Mouse (Mus musculus) liver, embryonic 11.5 days (tissue): Measurements from ENCODE around the gene Ttc1. TPM values are rescaled to one million over a fixed set of nuclear protein-coding genes. Genes with fewer than 3 reads are reported as not detected.
A peak's percentile ranks its signal among the peaks of the same experiment; 100 is the strongest.

ENCODE experiments used
- ATAC-seq: fragments of 200-750 bp; cut with Nextera tagmentation; replicated peaks from 2 replicates; pipeline ENCODE4 v1.8.0; 2017; ENCODE audit warnings: moderate number of reproducible peaks, mild to moderate bottlenecking, moderate TSS enrichment, moderate library complexity; ENCODE audit not compliant: low FRiP score
- DNase-seq: peaks from one replicate; pipeline ENCODE4 v3.0.0-alpha.2; 2017; ENCODE audit warnings: low spot score
- H3K27ac ChIP-seq: fragments of 300-500 bp; sonication (generic); 2 replicates; pipeline ENCODE4 v1.5.1; 2014; ENCODE audit warnings: mild to moderate bottlenecking, low read depth, low read length, control low read depth
- H3K27me3 ChIP-seq: fragments of 300-500 bp; sonication (generic); replicated peaks from 2 replicates; pipeline ENCODE4 v1.6.1; 2014; ENCODE audit warnings: low read length, mixed read lengths; ENCODE audit not compliant: control insufficient read depth, insufficient read depth
- H3K36me3 ChIP-seq: fragments of 300-500 bp; sonication (generic); 2 replicates; pipeline ENCODE4 v1.6.1; 2014; ENCODE audit warnings: mild to moderate bottlenecking, low read length, moderate library complexity, mixed read lengths; ENCODE audit not compliant: control insufficient read depth, insufficient read depth
- H3K4me1 ChIP-seq: fragments of 300-500 bp; sonication (generic); replicated peaks from 2 replicates; pipeline ENCODE4 v1.6.1; 2014; ENCODE audit warnings: low read length, mixed read lengths; ENCODE audit not compliant: control insufficient read depth, insufficient read depth
- H3K4me2 ChIP-seq: fragments of 300-500 bp; sonication (generic); 2 replicates; pipeline ENCODE4 v1.6.1; 2014; ENCODE audit warnings: mild to moderate bottlenecking, control low read depth, moderate library complexity
- H3K4me3 ChIP-seq: fragments of 300-500 bp; sonication (generic); 2 replicates; pipeline ENCODE4 v1.5.1; 2014; ENCODE audit warnings: low read depth, low read length, control low read depth
- H3K9ac ChIP-seq: fragments of 300-500 bp; sonication (generic); 2 replicates; pipeline ENCODE4 v1.6.1; 2014; ENCODE audit warnings: low read depth, low read length, control low read depth
- H3K9me3 ChIP-seq: fragments of 300-500 bp; sonication (generic); 2 replicates; pipeline ENCODE4 v1.6.1; 2016; ENCODE audit warnings: low read length, inconsistent platforms, mixed read lengths; ENCODE audit not compliant: control insufficient read depth
- WGBS: fragments of 180-500 bp; shearing (Covaris S2); extraction: QIAGEN DNeasy Blood & Tissue Kit; methylation state at CpG from one replicate; pipeline ENCODE4 v1.1.7; 2014; 5-methylcytosine and 5-hydroxymethylcytosine counted together
- polyA plus RNA-seq: library from polyadenylated mRNA; unstranded; fragments of >200 nt; fragmentation: Nextera tagmentation; extraction: Ambion mirVana; gene quantifications from 2 replicates; pipeline ENCODE4 v1.2.1, GENCODE M21; 2014

Gene Ttc1
- polyA plus RNA-seq, 1 experiment from 2014 or later = 75.4 TPM

DNA sequence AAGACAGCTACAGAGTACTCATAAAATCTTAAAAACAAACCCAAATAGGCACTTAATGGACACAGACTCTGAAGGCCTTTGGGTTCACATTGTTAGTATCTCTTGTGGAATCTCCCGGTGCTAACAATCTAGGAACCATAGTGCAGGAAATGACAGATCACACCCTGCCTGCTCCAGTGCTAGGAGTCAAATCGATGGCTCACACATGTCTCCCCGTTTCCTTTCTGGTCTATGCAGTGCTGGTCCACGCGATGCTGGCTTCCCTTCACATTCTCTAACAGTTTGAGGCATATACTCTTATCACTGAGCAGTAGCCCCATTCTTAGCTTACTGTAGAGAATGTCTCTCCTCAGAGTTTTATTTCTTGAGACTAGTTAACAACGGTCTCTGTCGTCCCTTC, 20.0 kb downstream of the Ttc1 start:
- Histone ChIP-seq H3K36me3 (peaks cover 11% of the 10 kb centered on the region), H3K4me3 (no peak overlapping the region), H3K9ac (no peak overlapping the region), H3K4me1 (peaks cover 3% of the 10 kb centered on the region; the same call in 1 of the 2 replicates), H3K9me3 (no peaks in the 10 kb centered on the region), H3K4me2 (no peak overlapping the region), H3K27me3 (no peaks in the 10 kb centered on the region), H3K27ac (no peak overlapping the region)
- ATAC-seq (peak; percentile 78), DNase-seq (no peak)
- 36% methylated on average over 7 of the region's 7 CpGs for WGBS

DNA sequence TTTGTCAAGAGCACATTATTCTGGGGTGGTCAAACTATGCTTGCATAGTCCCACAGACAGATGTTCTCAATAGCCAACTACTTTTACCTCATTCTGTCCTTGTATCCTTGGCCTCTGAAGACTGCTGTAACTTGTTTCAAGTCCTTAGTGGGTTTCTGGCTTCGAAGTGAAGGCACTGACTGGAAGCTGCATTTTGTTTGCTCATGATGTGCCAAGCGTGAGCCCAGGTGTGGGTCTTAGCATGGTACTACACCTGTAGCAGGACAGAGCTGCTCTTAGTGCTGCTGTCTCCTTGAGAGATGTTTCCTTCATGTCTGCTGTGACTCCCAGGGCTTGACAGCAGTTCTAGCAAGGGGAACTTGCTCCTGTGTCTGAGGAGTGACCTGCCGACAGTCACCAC, 24.4 kb downstream of the Ttc1 start:
- H3K9ac ChIP-seq = no peak overlapping the region
- no peak overlapping the region for H3K27ac ChIP-seq
- no peak for ATAC-seq
- WGBS = 90% methylated on average over 3 of the region's 3 CpGs
- peaks cover 11% of the 10 kb centered on the region for H3K36me3 ChIP-seq
- H3K4me1 ChIP-seq = peaks cover under 1% of the 10 kb centered on the region; the same call in 1 of the 2 replicates
- H3K4me2 ChIP-seq = no peak overlapping the region
- DNase-seq = no peak
- H3K27me3 ChIP-seq = no peaks in the 10 kb centered on the region
- H3K9me3 ChIP-seq = no peaks in the 10 kb centered on the region
- H3K4me3 ChIP-seq = no peak overlapping the region

DNA sequence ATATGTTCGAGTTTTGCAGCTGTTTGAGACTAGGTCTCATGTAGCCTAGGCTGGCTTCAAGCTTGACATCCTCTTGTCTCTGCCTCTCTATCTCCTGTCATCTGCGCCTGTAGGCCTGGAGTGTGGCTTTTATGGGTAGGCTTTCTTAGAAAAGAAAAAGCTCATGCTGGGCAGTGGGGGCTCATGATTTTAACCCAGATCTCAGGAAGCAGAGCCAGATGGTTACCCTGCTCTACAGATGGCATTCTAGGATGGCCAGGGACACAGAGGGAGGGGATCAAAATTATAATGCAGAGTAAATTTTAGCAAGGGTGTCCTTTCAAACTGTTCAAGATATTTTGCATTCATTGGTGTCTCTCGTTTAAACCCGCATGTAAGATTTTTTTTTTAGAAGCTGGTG, 35.6 kb downstream of the Ttc1 start:
- H3K4me2 ChIP-seq = no peak overlapping the region
- WGBS = 89% methylated on average over 4 of the region's 4 CpGs
- H3K36me3 ChIP-seq = peaks cover 1% of the 10 kb centered on the region; the same call in 1 of the 2 replicates

DNA sequence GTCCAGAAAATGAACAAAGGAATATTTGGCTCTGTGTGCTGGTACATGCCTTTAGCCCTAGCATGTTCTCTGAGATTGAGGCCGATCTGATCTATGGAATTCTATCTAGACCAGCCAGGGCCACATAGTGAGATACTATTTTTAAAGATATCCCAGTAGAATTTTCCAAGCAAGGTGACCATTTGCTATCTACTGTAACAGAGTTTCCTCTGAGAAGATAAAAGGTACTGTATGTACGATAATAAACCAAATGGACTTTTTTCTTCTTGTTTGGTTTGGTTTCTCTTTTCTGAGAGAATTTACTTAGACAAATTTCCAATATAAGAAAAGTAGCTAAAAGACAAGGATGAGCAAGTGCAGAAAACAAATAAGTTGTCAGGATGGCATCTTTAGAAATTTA, 39.4 kb downstream of the Ttc1 start:
- Histone ChIP-seq H3K9ac (no peak overlapping the region), H3K4me1 (no peaks in the 10 kb centered on the region), H3K27me3 (no peaks in the 10 kb centered on the region), H3K4me2 (no peak overlapping the region), H3K27ac (no peak overlapping the region), H3K36me3 (peaks cover 16% of the 10 kb centered on the region; the same call in 1 of the 2 replicates), H3K4me3 (no peak overlapping the region), H3K9me3 (no peaks in the 10 kb centered on the region)
- DNase-seq (no peak), ATAC-seq (no peak)
- WGBS = 74% methylated on average over 2 of the region's 2 CpGs

More for the DNA sequence above, 35.6 kb downstream of the Ttc1 start:
- no peak for DNase-seq
- ATAC-seq = no peak
- no peak overlapping the region for H3K9ac ChIP-seq
- H3K4me3 ChIP-seq = no peak overlapping the region
- H3K27me3 ChIP-seq = no peaks in the 10 kb centered on the region
- H3K4me1 ChIP-seq = no peaks in the 10 kb centered on the region
- H3K9me3 ChIP-seq = no peaks in the 10 kb centered on the region
- no peak overlapping the region for H3K27ac ChIP-seq

DNA sequence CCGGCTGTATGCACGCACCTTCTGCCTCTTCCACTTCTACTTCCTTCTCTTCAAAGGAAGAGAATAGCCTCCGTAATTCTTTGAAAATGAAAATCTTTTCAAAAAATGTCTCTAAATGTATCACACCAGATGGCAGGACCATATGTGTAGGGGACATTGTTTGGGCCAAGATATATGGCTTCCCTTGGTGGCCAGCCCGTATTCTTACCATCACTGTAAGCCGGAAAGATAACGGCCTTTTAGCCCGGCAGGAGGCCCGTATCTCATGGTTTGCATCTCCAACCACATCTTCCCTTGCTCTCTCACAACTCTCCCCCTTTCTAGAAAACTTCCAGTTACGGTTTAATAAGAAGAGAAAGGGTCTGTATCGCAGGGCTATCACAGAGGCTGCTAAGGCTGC, 42.1 kb downstream of the Ttc1 start:
- H3K27me3 ChIP-seq = no peaks in the 10 kb centered on the region
- ATAC-seq (no peak), DNase-seq (no peak)
- no peak overlapping the region for H3K9ac ChIP-seq
- no peak overlapping the region for H3K4me2 ChIP-seq
- H3K27ac ChIP-seq = no peak overlapping the region
- no peaks in the 10 kb centered on the region for H3K9me3 ChIP-seq
- no peak overlapping the region for H3K4me3 ChIP-seq
- H3K36me3 ChIP-seq = peaks cover 18% of the 10 kb centered on the region; the same call in 1 of the 2 replicates
- WGBS = 82% methylated on average over 10 of the region's 10 CpGs
- no peaks in the 10 kb centered on the region for H3K4me1 ChIP-seq

DNA sequence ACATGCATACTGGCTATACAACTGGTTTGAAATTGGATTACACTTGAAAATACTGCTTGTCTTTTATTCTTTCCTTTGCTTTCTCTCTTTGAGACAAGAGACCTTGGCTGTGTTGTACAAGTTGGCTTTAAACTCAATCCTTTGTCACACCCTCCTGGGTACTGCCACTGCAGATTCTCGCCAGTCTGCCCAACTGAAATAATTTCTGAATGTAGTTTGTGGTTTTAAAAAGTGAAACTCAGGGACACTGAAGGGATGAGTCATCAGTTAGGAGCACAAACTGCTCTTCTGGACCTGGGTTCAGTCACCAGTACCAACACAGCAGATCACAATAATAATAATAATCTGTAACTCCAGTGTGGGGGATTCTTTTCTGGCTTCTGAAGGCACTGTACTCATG, 44.3 kb downstream of the Ttc1 start:
- Histone ChIP-seq H3K4me3 (no peak overlapping the region), H3K9ac (no peak overlapping the region), H3K9me3 (no peaks in the 10 kb centered on the region), H3K27ac (no peak overlapping the region), H3K36me3 (peaks cover 24% of the 10 kb centered on the region; the same call in 1 of the 2 replicates), H3K4me1 (no peaks in the 10 kb centered on the region), H3K27me3 (no peaks in the 10 kb centered on the region), H3K4me2 (no peak overlapping the region)
- DNase-seq (no peak), ATAC-seq (no peak)
- 80% methylated on average over 1 of the region's 1 CpGs for WGBS

DNA sequence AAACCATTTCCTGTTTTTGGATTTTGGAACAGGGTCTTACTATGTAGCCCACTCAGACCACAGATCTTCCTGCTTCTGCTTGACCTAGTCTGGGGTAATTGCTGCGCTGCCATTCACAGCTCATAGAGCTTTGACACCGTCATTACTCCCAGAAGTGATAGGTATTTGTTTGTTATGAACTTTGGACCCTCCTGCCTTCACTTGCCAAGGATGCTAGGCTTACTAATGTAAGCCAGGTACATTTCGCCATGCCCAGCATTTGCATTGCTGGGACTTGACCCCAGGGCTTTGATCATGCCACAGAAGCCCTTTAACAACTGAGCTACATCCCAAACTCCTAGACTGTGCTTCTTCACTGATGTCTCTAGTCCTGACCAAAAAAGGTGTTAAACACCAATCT, 47.5 kb downstream of the Ttc1 start:
- peaks cover 27% of the 10 kb centered on the region; the same call in 1 of the 2 replicates for H3K36me3 ChIP-seq
- no peak overlapping the region for H3K27ac ChIP-seq
- no peak overlapping the region for H3K4me2 ChIP-seq
- WGBS = 90% methylated on average over 3 of the region's 3 CpGs
- no peaks in the 10 kb centered on the region for H3K27me3 ChIP-seq
- no peaks in the 10 kb centered on the region for H3K9me3 ChIP-seq
- no peak for ATAC-seq
- no peak for DNase-seq
- H3K4me3 ChIP-seq = no peak overlapping the region
- H3K4me1 ChIP-seq = 0 out of 2 replicates have a peak, but pooled peaks cover 2% of the 10 kb centered on the region
- no peak overlapping the region for H3K9ac ChIP-seq

DNA sequence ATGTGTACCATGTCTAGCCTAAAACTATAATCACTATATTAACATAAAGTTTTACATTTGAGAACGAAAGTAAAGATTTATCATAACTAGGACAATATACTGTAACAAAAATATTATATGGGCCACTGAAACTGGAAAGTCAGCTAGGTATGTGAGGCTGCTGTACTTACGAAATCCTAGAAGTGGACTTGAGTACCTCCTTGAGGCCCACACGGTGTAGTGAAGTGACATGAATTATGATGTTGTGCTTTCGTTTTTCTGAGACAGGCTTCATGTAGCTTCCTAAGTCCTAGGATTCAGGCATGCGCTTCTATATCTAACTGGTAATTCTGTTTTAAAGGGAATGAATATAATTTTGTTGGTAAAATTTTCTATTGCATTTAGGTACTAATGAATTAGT, 49.2 kb downstream of the Ttc1 start:
- peaks cover 23% of the 10 kb centered on the region; the same call in 1 of the 2 replicates for H3K36me3 ChIP-seq
- 80% methylated on average over 5 of the region's 5 CpGs for WGBS

DNA sequence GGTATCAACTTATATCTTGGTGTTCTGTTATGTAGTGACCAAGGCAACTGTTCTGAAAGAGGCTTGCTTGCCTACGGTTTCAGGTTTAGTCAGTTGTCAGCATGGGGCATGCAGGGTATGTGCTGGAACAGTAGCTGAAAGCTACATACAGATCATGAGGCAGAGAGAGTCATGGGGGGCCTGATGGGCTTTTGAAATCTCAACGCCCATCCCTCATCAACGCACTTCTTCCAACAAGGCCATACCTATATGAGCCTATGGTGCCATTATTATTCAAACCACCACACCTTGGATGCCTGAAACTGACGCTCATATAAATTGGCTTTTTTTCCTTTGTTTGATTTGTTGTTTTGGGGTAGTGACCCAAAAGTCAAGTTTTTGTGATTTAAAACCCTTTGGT, 51.2 kb downstream of the Ttc1 start:
- H3K27ac ChIP-seq = no peak overlapping the region
- no peaks in the 10 kb centered on the region for H3K27me3 ChIP-seq
- no peak for DNase-seq
- H3K9ac ChIP-seq = no peak overlapping the region
- peaks cover 33% of the 10 kb centered on the region; the same call in 1 of the 2 replicates for H3K36me3 ChIP-seq
- WGBS = 90% methylated on average over 4 of the region's 4 CpGs
- no peak overlapping the region for H3K4me3 ChIP-seq
- ATAC-seq = no peak
- H3K4me1 ChIP-seq = 0 out of 2 replicates have a peak, but pooled peaks cover 2% of the 10 kb centered on the region
- H3K4me2 ChIP-seq = no peak overlapping the region
- H3K9me3 ChIP-seq = no peaks in the 10 kb centered on the region

More for the DNA sequence above, 49.2 kb downstream of the Ttc1 start:
- no peak overlapping the region for H3K27ac ChIP-seq
- no peak overlapping the region for H3K4me3 ChIP-seq
- H3K4me1 ChIP-seq = 0 out of 2 replicates have a peak, but pooled peaks cover 2% of the 10 kb centered on the region
- no peak overlapping the region for H3K4me2 ChIP-seq
- no peaks in the 10 kb centered on the region for H3K9me3 ChIP-seq
- no peak overlapping the region for H3K9ac ChIP-seq
- no peak for DNase-seq
- H3K27me3 ChIP-seq = no peaks in the 10 kb centered on the region
- ATAC-seq = no peak
